Mouse (Mus musculus): ENCODE measurements around the gene Epha3.

The Epha3 gene

DNA sequence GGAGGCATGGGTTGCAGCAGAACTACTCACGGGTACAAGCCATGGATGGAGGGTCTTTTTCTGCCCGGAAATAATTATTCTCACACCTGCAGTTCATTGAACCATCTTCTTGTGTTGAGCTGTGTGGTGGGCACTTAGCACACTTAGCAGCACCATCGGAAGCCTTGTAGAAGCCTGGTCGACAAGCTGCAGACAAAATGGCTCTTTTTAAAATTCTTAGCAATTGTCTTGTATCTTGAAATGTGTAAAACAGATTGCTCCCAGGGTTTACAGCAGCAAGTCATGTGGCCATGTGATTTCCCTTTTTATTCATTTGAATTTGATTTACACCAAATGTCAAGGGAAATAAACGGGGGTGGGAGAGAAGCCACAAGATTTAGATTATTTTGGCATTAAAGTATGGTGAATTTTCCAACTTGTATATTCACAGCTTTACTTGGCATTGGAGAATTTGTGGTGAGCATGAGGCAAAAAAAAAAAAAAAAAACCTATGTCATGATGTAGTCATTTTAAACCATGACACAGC is 210.5 kb downstream of the Epha3 start:
- no peak for DNase-seq (ENCODE audit: low read depth)

DNA sequence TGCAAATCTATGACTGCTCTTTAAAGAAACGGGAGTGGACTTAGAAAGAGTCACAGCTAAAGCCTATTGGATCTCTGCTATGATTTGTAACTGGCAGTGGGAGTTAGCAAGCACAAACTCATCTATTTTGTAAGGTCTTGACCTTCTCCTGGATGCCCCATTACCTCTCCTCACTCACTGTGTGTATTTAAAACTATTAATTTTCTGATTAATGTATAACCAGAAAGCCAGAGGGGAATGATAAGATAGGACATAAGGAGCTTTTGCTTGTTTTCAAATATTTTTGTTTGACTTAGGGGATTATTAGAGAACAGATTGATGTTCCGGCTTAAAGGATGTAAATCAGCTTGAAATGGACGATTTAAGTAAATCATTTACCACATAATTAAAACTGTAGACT is 213.2 kb downstream of the Epha3 start:
- DNase-seq (ENCODE audit: low read depth) = no peak

DNA sequence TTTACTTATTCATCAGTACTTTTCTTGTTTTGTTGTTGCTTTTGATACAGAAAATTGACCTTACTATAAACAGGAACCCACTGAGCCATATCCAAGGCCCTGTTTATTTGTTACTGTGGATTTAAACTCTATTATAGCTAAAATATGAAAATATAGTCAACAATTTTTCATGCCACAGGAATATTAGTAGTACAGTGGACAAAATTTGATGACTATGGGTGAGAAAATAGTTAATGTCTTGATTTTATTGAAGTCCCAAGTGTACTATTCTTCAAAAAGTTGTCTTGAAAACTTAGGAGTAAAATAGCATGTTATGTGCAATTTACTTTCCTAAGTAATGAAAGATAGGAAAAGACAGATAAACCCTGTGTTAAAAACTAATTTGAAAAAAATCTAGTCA is 217.4 kb downstream of the Epha3 start:
- no peak for DNase-seq (ENCODE audit: low read depth)

DNA sequence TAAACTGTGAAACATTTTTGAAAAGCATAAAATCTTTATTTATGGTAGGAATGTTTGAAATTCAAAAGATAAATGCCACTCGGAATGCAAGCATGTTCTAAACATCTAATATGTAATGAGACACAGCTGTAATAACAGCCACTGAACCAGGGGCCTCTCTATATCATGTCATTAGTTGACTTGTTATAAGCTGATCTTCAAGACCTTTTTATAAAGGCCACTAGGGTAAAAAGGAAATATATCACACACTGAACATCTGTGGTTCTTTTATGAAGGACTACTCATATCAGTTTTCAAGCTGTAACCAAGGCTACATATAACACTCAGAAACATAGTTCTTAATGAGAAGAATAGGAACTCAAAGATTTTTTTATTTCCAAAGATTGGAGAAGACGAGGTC is 221.3 kb downstream of the Epha3 start:
- DNase-seq (ENCODE audit: low read depth) = no peak

DNA sequence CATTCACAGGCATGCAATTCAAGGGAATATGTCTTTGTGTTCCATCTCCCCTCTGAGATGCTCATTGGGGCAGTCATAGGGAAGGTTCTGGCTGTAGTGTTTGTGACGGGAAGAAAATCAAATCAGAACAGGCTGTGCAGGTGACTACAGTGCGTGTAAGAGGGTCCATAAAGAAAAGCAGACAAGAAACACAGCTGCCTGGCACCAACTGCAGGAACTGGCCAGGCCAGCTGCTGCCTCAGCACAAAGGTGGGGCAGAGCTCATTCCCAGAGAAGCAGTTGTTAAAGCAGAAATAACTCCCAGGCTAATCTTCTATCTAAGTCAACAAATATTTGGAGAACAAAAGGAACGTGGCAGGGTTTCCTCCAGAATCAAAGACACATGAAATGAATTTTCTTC is 222.4 kb downstream of the Epha3 start:
- DNase-seq (ENCODE audit: low read depth) = no peak

DNA sequence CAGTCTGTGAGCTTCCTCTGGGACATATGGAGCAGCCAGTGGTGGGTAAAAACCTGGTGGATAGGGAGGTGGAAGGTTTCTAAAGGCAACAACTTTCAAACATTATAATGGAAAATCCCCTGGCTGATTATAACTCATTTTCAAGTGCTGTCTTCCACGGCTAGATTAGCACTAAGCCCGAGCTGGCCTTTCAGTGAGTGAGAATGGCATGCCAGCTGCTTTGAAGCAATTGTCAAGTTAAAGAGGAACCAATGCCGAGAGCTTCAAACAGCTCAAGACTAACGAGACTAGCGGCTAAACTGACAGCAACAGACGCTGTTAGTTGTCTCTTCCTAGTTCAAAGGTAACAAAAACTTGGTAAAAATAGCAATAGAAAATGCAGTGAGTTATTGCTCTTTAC is 225.3 kb downstream of the Epha3 start:
- DNase-seq (ENCODE audit: low read depth) = no peak

DNA sequence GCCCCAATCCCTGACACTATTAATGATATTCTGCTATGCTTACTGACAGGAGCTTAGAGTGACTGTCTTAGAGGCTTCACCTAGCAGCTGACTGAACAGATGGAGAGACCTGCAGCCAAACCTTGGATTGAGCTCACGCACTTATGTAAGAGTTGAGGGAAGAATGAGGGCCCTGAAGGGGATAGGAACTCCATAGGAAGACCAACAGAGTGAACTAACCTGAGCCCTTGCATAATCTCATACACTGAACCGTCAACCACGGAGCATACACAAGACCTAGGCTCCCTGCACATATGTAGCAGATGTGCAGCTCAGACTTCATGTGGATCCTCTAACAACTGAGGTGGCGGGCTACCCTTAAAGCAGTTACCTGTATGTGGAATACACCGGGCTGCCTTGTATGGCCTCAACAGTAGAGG is 230.2 kb downstream of the Epha3 start:
- DNase-seq (ENCODE audit: low read depth) = no peak

DNA sequence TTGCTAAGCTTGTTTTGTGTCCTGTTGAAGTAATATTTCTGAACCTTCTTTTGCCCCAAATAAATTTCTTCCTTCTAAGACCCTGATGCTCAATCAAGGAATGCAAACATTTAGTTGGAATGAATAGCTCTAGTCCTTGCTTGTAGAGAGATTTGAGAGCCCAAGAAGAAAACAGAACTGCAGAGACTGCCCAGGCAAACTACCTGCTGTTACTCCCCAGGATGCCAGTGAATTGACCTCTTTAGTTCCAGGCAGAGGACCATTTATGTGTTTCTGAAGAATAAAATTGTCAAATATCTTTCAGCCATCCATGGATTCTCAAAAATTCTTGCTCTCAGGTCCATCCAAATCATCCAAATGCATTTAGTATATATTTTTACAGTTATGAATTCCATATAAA is 238.7 kb downstream of the Epha3 start:
- DNase-seq (ENCODE audit: low read depth) = no peak

DNA sequence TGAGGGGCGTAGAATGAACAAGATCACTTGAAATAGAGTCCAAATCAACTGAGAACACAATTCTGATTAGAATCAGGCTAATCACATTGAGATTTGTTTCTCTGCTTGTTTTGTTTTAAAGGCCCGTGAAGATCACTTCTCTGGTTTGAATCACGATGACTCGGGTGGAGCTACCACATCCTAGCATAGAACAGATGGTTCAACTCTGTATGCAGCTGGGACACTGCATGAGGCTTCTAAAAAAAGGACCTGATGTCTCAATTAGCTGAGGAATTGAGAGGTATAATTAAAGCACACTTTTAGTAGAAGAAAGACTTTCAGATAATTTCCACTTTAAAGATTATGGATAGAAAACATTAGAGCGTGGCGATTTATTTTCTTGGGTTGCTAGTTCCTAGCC is 242.1 kb downstream of the Epha3 start:
- no peak for DNase-seq (ENCODE audit: low read depth)

DNA sequence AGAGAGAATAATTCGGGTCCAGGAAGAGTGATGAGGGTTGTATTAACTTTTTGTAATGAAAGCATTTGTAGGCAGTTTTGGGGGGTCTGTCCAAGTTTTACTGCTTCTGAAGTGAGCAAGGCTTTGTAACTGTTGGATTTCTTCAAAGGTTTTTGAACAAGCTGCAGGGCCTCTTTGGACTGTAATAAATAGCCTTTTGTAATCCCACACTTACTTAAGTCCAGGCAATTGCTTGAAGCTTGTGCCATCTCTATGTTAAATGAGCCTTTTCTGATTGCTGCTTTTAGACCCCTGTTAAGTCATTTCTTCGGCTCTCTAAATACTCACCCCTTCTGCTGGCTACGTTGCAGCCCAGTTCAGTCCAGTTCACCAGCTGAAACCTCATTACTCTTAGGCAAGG is 248.6 kb downstream of the Epha3 start:
- no peak for DNase-seq (ENCODE audit: low read depth)

DNA sequence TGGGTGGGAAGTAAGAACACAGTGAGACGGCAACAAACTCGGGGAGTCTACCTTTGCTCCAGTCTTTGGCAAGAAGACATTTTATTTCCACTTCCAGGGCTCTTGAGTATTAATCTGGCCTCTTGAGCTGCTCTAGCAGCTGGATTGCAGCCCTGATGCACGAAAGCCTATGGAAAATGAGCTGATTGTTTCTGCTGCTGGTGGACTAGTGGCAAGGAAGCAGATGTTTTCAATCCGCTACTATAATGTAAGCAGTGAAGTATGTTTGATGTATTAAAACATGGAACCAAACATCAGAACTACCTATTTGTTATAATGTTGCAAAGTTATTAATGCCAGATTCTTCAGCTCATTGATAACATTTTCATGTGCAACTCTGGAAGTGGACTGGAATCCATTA is 251.0 kb downstream of the Epha3 start:
- DNase-seq (ENCODE audit: low read depth) = no peak

DNA sequence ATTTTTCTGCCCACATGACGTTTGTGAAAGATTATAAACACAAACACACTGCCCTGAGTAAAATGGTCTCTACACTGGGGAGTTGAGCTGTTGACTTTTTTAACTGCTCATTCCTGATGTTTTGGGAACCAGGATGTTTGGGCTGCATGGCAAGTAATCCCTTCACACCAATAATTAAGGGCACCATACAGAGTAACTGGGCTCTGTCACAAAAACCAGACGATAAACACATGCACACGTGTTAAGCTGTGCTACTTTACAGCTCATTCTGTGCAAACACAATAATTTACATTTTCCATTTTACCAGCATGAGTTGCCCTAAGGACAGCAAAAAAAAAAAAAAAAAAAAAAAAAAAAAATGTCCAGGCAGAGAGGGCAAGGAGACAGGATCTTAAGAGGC is 263.7 kb downstream of the Epha3 start:
- no peak for DNase-seq (ENCODE audit: low read depth)

DNA sequence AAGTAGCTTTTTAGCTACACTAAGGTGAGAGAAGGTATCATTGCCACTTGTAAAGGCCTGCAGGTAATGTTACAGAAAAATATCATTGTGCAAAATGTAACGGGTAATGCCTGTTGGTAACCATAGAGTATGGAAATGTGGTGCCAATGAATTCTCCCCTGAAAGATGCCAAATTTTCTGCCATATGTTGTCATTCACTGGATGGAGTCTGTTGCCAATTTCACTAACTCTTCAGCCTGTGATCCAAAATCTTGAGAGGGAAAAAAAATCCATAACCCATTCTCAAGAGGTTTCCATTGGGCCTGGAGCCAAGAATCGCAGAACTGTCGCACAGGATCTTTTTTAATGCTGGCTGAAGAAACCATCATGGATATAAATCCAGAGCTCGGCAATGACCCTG is 269.3 kb downstream of the Epha3 start:
- no peak for DNase-seq (ENCODE audit: low read depth)

DNA sequence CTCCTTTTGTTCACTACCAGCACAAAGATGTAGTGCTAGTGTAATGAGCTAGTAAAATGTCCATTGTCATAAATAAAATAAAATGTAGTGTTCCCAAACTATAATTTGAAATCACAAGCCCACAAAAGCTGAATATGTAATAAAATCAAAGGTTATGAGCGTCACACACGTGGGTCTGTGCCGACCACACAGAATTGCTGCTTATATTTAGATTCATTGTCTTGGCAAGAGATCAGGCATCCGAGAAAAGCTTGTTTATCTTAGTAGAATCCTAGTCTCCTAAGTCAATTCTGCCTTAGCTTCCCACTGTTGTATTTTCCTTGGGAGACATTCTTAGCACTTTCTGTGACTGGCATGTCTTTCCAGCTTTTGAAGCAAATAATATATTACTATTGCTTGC is 294.2 kb downstream of the Epha3 start:
- DNase-seq (ENCODE audit: low read depth) = no peak

DNA sequence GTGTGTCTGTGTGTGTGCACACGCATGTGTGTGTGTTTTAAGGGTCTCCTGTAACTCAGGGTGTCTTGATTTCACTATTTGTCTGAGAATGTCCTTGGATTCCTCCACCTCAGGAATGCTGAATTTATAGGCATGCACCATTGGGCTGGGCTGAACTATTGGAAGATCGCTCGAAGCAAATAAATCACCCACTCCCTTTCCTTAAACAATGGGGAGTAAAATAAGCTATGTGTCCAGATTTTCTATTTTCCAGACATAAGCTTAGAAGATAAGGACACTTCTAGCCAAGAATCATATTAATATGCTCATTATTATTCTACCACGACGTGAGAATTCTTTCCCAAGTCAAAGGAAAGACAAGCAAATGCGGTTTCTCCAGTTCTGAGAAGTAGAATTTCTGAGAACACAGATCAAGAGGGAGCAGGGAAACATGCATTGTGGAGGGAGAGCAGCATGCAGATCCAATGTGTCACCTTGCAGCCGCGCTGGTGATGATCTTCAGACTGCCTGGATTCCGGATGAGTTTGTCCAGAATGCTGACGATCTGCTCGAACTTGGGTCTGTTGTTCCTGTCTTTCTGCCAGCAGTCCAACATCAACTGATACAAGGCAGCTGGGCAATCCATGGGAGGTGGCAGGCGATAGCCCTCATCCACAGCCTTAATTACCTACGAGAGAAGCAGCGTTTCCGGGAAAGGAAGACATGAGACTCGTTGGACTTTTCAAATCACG is 297.7 kb downstream of the Epha3 start:
- DNase-seq (ENCODE audit: low read depth) = no peak

DNA sequence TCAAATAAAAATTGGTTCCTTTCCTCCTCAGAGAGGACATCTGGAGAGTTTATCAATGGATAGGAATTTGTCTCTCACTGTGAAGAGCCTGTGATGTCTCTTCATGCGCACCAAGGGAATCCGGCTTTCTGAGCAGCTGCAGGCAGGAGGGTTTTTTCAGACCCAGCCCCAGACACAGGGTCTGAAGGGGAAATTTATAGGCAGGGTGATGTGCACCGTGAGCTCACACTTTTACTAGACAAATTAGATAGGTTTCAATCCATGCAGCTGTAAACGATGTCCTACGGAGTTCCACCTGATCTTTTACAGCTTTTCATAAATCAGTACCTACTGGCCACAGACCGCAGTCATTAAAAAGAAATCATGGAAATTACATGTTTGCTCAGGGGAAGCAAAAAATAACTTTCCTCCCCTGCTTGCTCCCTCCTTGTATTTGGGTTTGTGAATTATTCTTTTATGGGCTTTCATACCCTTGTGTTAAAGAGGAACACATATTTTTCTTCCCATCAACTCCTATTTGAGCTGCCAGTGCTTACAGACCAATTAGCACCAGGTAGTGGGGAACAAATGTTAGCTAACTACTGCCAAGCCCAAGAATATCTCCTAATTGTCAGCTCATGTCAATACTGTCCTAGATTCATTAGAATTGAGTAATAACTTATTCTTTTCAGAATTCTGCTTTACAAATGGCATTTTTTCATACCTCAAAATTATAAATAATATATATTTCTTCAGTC is 307.4 kb downstream of the Epha3 start:
- DNase-seq (ENCODE audit: low read depth) = no peak

DNA sequence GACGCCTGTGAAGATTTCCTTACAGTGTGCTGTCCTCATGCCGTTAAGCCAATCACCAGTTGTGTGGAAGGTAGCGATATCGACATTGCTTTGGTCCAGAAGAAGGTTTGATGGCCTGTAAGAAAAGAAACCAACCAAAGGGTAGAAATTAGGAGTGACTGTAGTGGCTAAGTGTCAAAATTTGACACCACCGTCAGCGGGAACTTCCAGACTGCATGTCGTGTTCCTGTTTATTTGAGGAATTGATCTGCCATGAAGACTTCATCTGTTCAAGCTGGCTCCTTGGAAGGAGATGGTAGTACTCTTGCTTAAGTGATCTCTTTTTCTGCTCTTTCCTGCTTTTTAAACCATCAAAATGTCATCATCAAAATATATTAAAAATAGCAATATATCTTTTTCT is 311.4 kb downstream of the Epha3 start:
- no peak for DNase-seq (ENCODE audit: low read depth)

DNA sequence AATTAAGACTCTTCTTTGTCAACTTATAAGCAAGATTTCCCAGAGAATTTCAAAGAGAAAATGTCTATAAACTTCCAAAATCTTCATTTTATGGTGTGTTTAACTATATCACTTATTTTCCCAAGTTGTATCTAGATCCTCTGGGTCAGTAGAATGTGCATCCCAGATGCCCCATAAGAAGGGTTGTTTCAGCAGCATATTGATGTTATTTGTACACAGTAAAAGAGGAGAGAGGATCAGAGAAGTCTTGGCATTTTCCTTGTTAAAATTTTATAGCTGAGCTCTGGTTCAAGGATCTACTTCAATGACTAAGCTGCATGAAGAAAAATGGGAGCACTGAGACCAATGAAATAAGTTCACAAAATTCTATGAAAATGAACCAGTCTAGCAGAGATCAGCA is 324.5 kb downstream of the Epha3 start:
- no peak for DNase-seq (ENCODE audit: low read depth)

DNA sequence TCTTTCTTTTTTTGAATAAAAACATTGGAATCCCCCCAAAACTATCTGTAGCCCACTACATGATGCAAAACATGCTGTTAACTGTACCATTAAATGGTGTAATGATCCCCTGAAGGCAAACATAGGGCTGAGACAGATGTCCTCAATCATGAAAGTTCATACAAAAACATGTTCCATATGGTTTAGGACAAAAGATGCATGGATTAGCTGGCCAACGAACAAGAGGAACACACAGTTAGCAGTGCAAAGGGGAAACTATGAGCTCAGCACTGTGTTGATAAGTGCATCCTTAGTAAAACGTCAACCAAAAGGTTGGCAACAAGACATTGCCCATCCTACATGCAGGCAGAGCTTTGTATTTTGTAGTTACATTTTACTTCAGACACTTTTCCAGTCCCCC is 335.2 kb downstream of the Epha3 start:
- DNase-seq (ENCODE audit: low read depth) = no peak

DNA sequence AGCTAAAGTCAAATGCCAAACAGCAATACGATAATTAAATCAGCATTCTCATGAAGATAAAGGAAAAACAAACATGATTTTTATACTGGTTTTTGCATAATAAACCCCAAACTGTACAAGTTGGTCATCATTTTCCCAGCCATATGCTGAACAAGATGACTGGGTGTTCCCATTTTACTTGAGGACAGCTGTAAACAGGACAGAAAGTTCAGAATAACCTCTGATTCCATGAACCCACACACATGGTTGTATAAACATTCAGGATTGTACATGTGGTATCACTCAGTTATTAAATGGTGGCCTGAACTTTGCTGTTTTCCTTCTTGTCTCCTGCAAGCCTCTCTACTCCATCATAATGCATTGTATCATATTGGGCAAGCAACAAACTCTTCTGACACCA is 346.3 kb downstream of the Epha3 start:
- no peak for DNase-seq (ENCODE audit: low read depth)

DNA sequence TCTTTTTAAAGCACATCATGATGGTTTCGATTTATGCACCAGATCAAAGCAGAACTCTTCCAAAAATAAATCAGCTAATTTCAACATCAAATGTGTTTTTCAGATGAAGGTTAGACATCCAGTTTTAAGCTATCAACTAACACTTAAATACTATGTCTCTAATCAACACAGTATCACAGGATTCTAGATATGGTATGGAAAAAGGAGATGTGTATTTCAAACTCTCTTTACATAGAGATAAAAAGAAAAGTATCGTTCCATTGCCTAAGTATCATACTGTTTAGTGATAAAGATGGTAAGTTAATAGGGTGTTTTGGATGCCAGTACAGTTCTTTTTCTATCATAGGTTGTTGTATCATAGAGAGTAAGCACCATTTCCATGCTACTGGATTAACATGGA is 353.9 kb downstream of the Epha3 start:
- no peak for DNase-seq (ENCODE audit: low read depth)

DNA sequence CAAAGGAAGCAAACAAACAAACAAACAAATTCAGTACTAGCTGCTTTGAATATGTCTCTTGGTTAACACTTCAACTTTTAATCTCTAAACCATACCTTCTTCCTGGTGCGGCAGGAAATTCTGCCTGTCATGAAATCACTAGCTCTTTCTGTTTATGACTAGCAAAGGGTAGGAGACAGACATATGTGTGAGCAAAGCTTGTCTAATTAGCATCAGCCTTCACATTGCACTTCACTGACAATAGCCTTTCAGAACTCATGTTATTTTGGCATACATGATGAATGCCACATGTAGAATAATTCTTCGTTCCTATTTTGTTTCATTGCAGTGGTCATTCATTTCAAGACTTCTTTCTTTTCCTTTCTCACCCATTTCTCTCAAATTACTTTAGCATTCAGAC is 357.5 kb downstream of the Epha3 start:
- DNase-seq (ENCODE audit: low read depth) = no peak

DNA sequence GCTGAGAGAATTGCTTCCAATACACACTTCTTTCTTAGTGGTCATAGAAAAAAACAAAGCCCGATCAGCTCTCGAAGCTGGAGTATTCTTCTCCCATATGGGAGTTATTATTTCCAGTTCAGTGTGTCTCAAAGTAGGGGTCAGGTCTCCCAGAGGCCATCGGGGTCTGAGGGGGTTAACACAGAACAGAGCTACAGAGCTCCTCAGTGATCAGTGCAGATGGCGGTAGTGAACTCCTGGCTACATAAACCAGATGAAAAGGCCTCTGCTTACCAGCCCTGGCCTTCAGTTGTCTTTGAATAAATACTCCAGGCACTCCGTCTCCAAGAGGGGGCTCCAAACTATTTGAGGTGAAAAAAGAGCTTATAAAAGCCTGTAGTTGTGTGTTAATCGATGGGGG is 362.5 kb downstream of the Epha3 start:
- DNase-seq (ENCODE audit: low read depth) = no peak

DNA sequence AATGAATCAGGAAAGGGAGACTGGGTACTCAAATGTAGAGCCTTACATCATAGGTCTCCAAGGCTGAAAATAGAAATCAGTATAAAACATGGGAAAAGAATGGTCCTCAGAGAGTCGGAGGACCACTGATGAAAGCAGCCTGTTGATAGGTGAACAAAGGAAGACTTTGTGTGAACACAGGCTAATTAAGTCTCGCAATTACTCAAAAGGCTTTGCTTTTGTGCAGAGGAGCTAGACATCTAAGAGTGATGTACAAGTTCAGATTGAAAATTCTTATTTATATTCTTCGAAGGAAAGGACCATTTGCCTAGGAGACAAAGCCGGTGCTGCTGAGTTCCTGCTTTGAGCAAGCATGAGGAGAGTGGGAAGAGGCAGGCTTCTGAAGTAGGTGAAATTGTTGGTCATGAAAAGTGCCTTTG is 363.0 kb downstream of the Epha3 start:
- DNase-seq (ENCODE audit: low read depth) = no peak
